Mouse (Mus musculus): Measurements from ENCODE around the gene Themis.

Gene Themis

GRCm38 (mm10) chr10:28805160-28805559, 137.0 kb downstream of the Themis start:
- no peak for DNase-seq (ENCODE audit: low read depth, low spot score)

- peak; percentile 46 for DNase-seq (ENCODE audit: low read depth, low spot score)
Measured at GRCm38 (mm10) chr10:28811928-28812570, 143.9 kb downstream of the Themis start.

GRCm38 (mm10) chr10:28812571-28812936, 144.4 kb downstream of the Themis start:
- no peak for DNase-seq (ENCODE audit: low read depth, low spot score)

- no peak for DNase-seq (ENCODE audit: low read depth, low spot score)
Measured at GRCm38 (mm10) chr10:28816160-28816559, 148.0 kb downstream of the Themis start.

- DNase-seq (ENCODE audit: low read depth, low spot score): no peak
Measured at GRCm38 (mm10) chr10:28822320-28822719, 154.2 kb downstream of the Themis start.

- DNase-seq (ENCODE audit: low read depth, low spot score): no peak
Measured at GRCm38 (mm10) chr10:28842605-28843004, 174.4 kb downstream of the Themis start.

- peak; percentile 74 for DNase-seq (ENCODE audit: low read depth, low spot score)
Measured at GRCm38 (mm10) chr10:28843755-28844717, 175.9 kb downstream of the Themis start.

GRCm38 (mm10) chr10:28856154-28856553, 188.0 kb downstream of the Themis start:
- peak; percentile 57 for DNase-seq (ENCODE audit: low read depth, low spot score)

- no peak for DNase-seq (ENCODE audit: low read depth, low spot score)
Measured at GRCm38 (mm10) chr10:28870580-28871354, 202.6 kb downstream of the Themis start.

GRCm38 (mm10) chr10:28874605-28875004, 206.4 kb downstream of the Themis start:
- peak; percentile 10 for DNase-seq (ENCODE audit: low read depth, low spot score)

- no peak for DNase-seq (ENCODE audit: low read depth, low spot score)
Measured at GRCm38 (mm10) chr10:28887643-28888042, 219.5 kb downstream of the Themis start.

- no peak for DNase-seq (ENCODE audit: low read depth, low spot score)
Measured at GRCm38 (mm10) chr10:28890886-28891285, 222.7 kb downstream of the Themis start.

GRCm38 (mm10) chr10:28898351-28898750, 230.2 kb downstream of the Themis start:
- DNase-seq (ENCODE audit: low read depth, low spot score): peak; percentile 6
